Mouse (Mus musculus) midbrain, embryonic 10.5 days (tissue): Measurements from ENCODE around the gene Ccdc142. TPM values are rescaled to one million over a fixed set of nuclear protein-coding genes. Genes with fewer than 3 reads are reported as not detected.

Source experiments
- DNase-seq: peaks from one replicate; pipeline ENCODE4 v3.0.0-alpha.2; 2017; ENCODE audit warnings: low spot score
- H3K27ac ChIP-seq: fragments of 300-500 bp; sonication (generic); replicated peaks from 2 replicates; pipeline ENCODE4 v1.5.1; 2016; ENCODE audit warnings: mild to moderate bottlenecking
- H3K27me3 ChIP-seq: fragments of 300-500 bp; sonication (generic); 2 replicates; pipeline ENCODE4 v1.6.1; 2016; ENCODE audit warnings: low read depth, mild to moderate bottlenecking; ENCODE audit not compliant: poor library complexity, severe bottlenecking
- H3K36me3 ChIP-seq: fragments of 300-500 bp; sonication (generic); 2 replicates; pipeline ENCODE4 v1.6.1; 2016; ENCODE audit warnings: mild to moderate bottlenecking, moderate library complexity
- H3K4me1 ChIP-seq: fragments of 300-500 bp; sonication (generic); 2 replicates; pipeline ENCODE4 v1.6.1; 2016
- H3K4me3 ChIP-seq: fragments of 300-500 bp; sonication (generic); 2 replicates; pipeline ENCODE4 v1.5.1; 2016; ENCODE audit warnings: mild to moderate bottlenecking, moderate library complexity
- H3K9me3 ChIP-seq: fragments of 300-500 bp; sonication (generic); replicated peaks from 2 replicates; pipeline ENCODE4 v1.6.1; 2016; ENCODE audit warnings: mild to moderate bottlenecking
- WGBS: fragments of 180-500 bp; shearing (Covaris S2); methylation state at CpG from one replicate; pipeline ENCODE4 v1.1.7; 2016; 5-methylcytosine and 5-hydroxymethylcytosine counted together
- polyA plus RNA-seq: library from polyadenylated mRNA; unstranded; fragments of >200 nt; fragmentation: Nextera tagmentation; extraction: Ambion mirVana; gene quantifications from 2 replicates; pipeline ENCODE4 v1.2.1, GENCODE M21; 2016

Ccdc142 gene
- polyA plus RNA-seq, 1 experiment from 2014 or later, result 2.0 TPM

DNA sequence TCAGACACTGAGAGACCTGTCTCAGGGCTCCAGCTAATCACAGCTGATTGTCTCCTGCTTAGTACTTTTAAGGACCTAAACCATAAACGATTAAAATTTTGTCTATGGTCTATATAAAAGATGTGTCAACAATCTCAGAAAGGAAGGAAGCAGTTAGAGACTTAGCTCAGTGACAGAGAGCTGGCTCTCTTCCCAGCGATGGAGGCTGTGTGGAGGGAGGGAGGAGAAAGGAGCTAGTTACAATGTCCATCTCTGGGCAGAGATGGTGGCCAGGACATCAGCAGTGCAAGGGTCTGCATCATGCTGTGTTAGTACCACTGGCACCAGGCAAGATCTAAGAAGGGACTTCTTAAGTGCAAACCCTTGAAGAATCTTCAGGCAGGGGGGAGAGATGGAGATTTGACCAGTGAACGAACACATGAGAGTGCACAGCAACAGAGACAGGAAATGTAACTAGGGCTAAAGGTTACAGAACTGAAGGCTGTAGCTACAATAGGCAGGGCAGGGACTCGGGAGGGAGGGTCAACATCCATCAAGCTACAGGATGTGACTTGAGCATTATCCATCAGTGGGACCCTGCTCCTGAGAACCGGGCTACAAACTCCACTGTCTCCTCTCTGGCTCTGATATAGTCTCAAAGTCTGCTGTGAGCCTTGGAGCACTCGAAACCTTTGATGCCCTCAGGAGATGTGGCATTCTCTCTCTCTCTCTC, 8.8 kb upstream of the Ccdc142 start:
- H3K36me3 ChIP-seq, result no peaks in the 10 kb centered on the region
- H3K4me3 ChIP-seq, result no peak overlapping the region
- DNase-seq, result no peak
- H3K4me1 ChIP-seq, result peaks cover 8% of the 10 kb centered on the region
- 55% methylated on average over 6 of the region's 6 CpGs for WGBS
- H3K27ac ChIP-seq, result no peak overlapping the region
- no peaks in the 10 kb centered on the region for H3K9me3 ChIP-seq
- peaks cover 56% of the 10 kb centered on the region for H3K27me3 ChIP-seq

DNA sequence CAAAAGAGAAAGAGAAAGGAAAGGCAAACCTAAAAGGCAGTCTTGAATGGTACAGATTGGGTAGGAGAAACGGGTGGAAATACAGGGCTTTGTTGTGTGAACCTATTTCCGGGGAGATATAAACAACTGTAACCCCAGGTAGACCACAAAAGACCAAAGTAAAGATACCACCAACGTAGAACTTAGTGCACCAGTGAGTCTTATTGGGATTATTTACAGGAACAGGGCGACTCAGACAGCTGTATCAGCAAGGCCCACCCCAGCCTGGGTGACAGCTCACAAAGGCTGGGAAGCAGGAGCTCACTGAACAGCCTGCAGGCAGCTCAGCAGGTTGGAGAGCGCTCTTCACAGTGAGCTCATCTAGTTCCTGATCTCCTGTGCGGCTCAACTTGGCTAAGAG, 5.4 kb upstream of the Ccdc142 start:
- Histone ChIP-seq H3K4me1 (peaks cover 7% of the 10 kb centered on the region; the same call in 1 of the 2 replicates), H3K27ac (no peak overlapping the region), H3K27me3 (peaks cover 36% of the 10 kb centered on the region), H3K9me3 (no peaks in the 10 kb centered on the region), H3K4me3 (no peak overlapping the region), H3K36me3 (no peaks in the 10 kb centered on the region)
- WGBS, result 39% methylated on average over 6 of the region's 6 CpGs
- DNase-seq, result no peak

DNA sequence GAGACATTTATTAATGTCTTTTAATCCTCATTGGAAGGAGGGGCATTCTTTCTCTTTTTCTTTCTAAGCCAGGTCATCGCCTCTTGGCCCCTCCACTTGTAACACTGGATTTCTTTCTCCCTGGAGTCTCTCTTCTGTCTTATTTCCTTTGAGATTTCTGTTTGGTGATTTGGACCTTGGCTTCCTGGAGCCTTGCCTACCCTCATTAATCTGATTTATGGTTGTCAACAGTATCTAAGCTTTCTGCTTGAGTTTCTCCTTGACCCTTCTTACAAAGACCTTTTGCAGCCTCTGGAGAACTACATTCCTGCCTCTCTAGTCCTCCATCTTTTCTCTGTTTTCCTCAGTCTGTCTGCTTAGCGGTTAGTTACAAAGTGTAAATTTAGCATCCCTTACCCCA, 3.0 kb upstream of the Ccdc142 start:
- no peak for DNase-seq
- Histone ChIP-seq H3K36me3 (no peaks in the 10 kb centered on the region), H3K4me1 (peaks cover 29% of the 10 kb centered on the region), H3K9me3 (no peaks in the 10 kb centered on the region), H3K27me3 (peaks cover 31% of the 10 kb centered on the region), H3K27ac (no peak overlapping the region), H3K4me3 (no peak overlapping the region)
- 83% methylated on average over 2 of the region's 2 CpGs for WGBS

DNA sequence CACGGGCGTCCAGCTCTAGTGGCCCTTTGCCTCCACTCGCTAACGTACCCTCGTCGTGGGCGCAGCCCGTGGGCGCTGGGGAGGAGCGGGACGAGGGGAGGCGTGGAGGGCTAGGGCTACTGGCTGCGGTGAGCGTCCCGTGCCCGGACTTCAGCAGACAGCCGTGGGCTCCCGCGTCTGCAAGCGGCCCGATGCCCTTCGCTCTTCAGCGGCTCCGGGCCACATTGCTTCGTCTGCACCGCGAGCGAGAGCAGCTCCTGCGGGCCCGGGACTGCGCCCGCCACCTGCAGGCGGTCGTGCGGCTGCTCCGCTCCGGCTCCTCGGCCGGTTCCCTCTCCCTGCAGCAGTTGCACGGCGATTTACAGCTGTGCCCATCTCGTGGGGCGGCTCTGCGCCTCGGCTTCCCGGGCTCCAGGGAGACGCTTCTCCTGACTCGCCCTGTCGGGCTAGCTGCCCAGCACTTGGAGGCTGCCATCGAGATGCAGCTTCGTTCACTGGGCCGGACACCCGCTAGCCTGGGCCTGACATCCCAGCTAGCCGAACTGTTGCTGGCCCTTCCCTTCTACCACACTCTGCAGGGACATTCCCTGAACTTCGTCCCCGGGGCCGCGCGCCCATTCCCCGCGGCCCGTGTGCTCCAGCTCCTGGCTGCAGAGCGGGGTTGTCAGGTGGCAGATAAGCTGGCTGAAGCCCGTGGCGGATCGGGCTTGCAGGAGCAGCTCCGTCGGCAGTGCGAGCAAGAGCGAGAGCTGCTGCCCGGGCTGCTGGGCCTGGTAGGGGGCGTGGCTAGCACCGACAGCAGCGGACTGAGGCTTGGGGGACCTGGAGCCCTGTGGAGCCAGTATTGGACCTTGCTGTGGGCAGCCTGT, 521 bp downstream of the Ccdc142 start:
- peak overlapping the region; percentile 68 for H3K4me3 ChIP-seq
- under 1% methylated on average over 74 of the region's 74 CpGs for WGBS

DNA sequence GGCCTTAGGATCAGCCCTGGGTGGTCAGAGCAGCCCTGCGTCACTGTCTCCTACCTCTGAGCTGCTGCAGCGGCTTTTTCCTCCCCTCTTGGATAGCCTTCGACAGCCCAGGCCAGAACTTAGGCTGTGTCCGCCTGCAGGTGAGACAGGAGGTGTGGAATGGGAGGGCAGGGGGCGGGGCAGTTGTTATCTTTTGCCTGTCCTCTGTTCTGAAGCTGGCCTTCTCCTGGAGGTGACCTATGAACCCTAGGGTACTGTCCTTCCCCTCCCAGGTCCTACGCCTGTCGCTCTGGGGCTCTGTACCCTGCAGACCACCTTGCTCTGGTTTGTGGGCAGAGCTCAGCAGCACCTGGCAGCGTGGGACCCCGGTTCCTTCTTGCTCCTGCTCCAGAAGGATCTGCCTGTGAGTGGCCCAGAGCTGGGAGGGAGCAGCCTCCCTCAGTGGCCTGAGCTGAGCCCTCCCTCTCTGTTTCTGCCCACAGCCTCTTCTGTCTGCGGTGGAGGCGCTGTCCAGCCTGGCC, 1.8 kb downstream of the Ccdc142 start:
- no peak for DNase-seq
- peaks cover 15% of the 10 kb centered on the region for H3K36me3 ChIP-seq
- H3K27me3 ChIP-seq, result peaks cover 26% of the 10 kb centered on the region
- H3K4me1 ChIP-seq, result peaks cover 38% of the 10 kb centered on the region
- WGBS, result 36% methylated on average over 11 of the region's 11 CpGs
- H3K9me3 ChIP-seq, result no peaks in the 10 kb centered on the region
- peak overlapping the region; percentile 68 for H3K4me3 ChIP-seq
- H3K27ac ChIP-seq, result no peak overlapping the region

More for the DNA sequence above, 521 bp downstream of the Ccdc142 start:
- Histone ChIP-seq H3K27ac (peak overlapping the region; percentile 85), H3K36me3 (peaks cover 11% of the 10 kb centered on the region), H3K9me3 (no peaks in the 10 kb centered on the region), H3K4me1 (peaks cover 28% of the 10 kb centered on the region), H3K27me3 (peaks cover 26% of the 10 kb centered on the region)
- peak; percentile 76 for DNase-seq

DNA sequence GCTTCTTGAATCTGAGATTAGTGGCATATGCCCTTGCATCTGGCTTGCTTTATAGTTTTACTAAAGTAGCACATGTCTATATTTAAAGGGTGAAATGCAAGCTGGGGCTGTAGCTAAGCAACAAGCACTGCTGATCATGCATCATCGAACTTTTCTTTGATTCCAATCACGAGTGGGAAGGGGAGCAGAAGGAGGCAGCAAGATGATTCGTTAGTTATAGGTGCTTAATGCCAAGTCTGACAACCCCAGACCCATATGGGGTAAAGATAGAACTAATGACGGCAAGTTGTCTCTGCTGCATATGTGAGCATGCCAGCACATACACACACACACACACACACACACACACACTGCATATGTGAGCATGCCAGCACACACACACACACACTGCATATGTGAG, 2.8 kb downstream of the Ccdc142 start:
- WGBS, result 77% methylated on average over 4 of the region's 4 CpGs
- Histone ChIP-seq H3K27me3 (peaks cover 26% of the 10 kb centered on the region), H3K36me3 (peaks cover 15% of the 10 kb centered on the region), H3K4me1 (peaks cover 43% of the 10 kb centered on the region), H3K9me3 (no peaks in the 10 kb centered on the region), H3K4me3 (no peak overlapping the region), H3K27ac (no peak overlapping the region)
- DNase-seq, result no peak

DNA sequence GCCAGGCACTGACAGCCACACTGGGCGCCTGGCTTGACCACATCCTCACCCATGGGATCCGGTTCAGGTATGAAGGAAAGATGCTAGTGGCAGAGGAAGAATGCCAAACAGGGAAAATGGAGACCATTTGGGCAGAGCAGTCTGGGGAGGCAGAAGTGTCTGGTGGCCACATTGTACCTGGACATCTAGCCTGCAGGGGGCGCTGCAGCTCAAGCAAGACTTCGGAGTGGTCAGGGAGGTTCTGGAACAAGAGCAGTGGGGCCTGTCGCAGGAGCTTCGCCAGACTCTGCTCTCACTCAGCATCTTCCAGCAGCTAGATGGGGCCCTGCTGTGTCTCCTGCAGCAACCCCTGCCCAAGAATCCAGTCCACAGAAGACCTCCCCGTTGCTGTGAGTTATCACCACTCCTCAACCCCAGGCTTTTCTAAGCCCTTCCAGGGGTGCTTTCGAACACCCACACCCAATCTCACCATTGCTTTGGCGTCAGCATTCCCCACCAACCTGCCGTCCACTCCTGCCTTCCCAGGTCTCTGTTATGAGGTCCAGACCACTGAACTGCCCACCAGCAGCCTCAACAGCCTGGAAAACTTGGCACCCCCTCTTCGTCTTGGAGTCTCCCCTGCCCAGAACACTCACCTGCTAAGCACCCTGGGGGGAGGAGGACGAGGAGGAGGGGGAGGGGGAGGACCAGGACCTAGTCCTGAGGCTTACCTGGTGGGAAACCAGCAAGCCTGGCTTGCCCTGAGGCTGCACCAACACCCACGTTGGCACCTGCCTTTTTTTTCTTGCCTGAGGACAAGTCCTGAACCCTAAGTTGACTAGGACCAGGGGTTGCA, 6.4 kb downstream of the Ccdc142 start:
- DNase-seq, result peak; percentile 83
- peak overlapping the region; percentile 88 for H3K27ac ChIP-seq
- peaks cover 35% of the 10 kb centered on the region for H3K4me1 ChIP-seq
- no peaks in the 10 kb centered on the region for H3K9me3 ChIP-seq
- H3K27me3 ChIP-seq, result peaks cover 10% of the 10 kb centered on the region
- WGBS, result 36% methylated on average over 13 of the region's 13 CpGs
- H3K36me3 ChIP-seq, result peaks cover 29% of the 10 kb centered on the region
- H3K4me3 ChIP-seq, result peak overlapping the region; percentile 77

DNA sequence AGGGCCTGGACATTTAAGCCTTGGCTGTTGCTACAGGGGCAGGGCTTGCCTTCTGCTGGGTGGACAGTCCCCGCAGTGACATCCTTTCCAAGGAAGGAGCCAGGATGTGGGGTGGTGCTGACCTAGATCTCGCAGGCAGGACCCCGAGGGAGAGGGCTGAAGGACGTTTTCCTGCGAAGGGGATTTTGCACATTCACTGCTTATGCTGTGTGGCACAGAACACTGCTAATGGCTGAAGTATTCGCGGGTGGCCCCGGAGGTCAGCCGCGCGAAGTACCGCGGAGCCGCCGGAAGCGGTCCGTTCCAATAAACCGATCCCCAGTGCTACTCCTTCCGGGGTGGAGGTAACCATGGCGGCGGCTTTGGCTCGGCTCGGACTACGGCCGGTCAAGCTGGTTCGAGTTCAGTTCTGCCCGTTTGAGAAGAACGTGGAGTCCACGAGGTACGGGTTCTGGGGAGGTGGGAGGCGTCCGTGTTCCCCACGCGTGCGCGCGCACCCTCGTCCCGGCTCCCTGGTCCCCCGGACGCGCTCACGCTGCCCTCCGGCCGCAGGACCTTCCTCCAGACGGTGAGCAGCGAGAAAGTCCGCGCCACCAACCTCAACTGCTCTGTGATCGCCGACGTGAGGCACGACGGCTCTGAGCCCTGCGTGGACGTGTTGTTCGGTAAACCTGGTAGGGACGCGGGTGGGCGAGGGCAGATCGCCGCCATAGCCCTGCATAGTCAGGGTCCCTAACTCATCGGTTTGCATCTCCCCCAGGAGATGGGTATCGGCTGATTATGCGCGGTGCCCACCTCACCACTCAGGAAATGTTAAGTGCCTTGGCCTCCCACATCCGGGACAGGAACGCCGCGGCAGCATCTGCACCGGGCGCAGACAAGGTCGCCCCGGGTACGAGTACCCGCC, 7.6 kb downstream of the Ccdc142 start, which contains the start of gene Mrpl53:
Gene Mrpl53 (plus strand): TSS at position 279 of the 907 bp plus-strand sequence.
- no peaks in the 10 kb centered on the region for H3K27me3 ChIP-seq
- DNase-seq, result peak; percentile 83
- no peaks in the 10 kb centered on the region for H3K9me3 ChIP-seq
- H3K4me3 ChIP-seq, result peak within 1 kb of the TSS; percentile 77
- peaks cover 27% of the 10 kb centered on the region for H3K4me1 ChIP-seq
- under 1% methylated on average over 76 of the region's 76 CpGs for WGBS
- peaks cover 29% of the 10 kb centered on the region for H3K36me3 ChIP-seq
- peak within 1 kb of the TSS; percentile 88 for H3K27ac ChIP-seq

DNA sequence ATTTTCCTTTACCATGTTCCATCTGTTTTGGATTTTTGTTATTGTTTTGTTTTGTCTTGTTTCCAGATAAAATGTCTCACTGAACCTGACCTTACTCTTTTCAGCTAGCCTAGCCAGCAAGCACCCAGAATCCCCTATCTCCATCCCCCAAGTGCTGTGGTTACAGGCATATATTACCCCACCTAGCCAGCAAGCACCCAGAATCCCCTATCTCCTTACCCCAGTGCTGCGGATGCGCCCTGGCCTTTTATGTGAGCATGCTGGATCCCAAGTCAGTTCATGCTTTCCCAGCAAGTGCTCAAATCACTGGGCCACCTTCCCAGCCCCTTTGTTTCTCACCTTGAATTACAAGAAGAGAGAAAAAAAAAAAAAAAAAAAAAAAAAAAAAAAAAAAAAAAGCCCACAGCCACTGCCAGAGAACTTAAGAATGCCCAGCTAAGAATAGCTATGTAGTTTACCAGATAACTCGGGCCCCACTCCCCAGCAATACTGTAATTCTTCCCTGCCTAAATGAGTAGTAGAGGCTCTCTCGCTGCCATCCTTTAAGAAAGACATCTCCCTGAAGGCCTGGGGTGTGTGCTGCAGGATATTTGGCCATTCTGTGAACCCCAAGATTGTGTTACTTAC, 10.2 kb downstream of the Ccdc142 start:
- no peak overlapping the region for H3K4me3 ChIP-seq
- peaks cover 21% of the 10 kb centered on the region for H3K36me3 ChIP-seq
- no peak for DNase-seq
- H3K4me1 ChIP-seq, result peaks cover 50% of the 10 kb centered on the region
- no peak overlapping the region for H3K27ac ChIP-seq
- no peaks in the 10 kb centered on the region for H3K9me3 ChIP-seq
- no peaks in the 10 kb centered on the region for H3K27me3 ChIP-seq
- WGBS, result 90% methylated on average over 4 of the region's 4 CpGs

DNA sequence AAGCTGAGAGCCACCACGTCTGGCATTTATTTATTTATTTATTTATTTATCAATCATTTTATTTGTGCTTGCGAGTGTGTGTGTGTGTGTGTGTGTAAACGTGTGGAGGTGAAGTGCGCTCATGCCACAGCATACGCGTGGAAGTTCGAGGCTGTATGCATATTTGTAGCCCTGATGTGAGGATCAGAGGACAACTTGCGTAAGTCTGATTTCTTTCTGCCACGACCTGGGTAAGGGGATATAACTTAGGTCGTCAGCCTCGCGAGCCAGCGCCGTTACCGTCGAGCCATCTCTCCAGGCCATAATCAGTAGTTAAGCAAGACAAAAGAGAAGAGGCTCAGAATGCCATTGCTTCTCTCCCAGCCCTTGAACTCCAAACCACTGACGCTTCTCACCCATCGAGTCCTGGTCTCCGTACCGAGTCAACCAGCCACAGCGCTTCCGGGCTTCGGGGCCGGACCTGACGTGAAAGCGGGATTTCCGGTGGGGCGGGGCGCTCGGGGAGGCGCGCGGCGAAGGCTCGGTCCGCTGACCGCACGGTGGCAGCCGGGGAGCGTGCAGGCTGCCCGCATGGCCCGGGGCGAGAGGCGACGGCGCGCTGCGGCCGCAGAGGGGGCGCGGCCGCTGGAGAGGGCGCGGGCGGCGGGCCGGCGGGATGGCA, 13.7 kb downstream of the Ccdc142 start, which contains the start of gene Mogs:
Gene Mogs (plus strand): TSS at position 486 of the 661 bp plus-strand sequence.
- Histone ChIP-seq H3K36me3 (peaks cover 47% of the 10 kb centered on the region), H3K27me3 (no peaks in the 10 kb centered on the region), H3K9me3 (no peaks in the 10 kb centered on the region), H3K4me3 (peak within 1 kb of the TSS; percentile 89), H3K4me1 (peaks cover 53% of the 10 kb centered on the region), H3K27ac (peak within 1 kb of the TSS; percentile 90)
- DNase-seq, result peak; percentile 95
- WGBS, result 1% methylated on average over 49 of the region's 58 CpGs
